Mouse (Mus musculus) adrenal gland, adult 18-20 months (tissue): Measurements from ENCODE around the gene Pepd. TPM values are rescaled to one million over a fixed set of nuclear protein-coding genes. Genes with fewer than 3 reads are reported as not detected.
A peak's percentile ranks its signal among the peaks of the same experiment; 100 is the strongest.

Experiments
- DNase-seq, 2 experiments: peaks; one replicate each; pipeline ENCODE4 v3.0.0; 2021 to 2022; ENCODE audit warnings: low spot score in 2 of 2
- total RNA-seq, 2 experiments: library from RNA; stranded (reverse); gene quantifications; 1 replicate in 1 of 2; 2 replicates in 1 of 2; pipeline ENCODE4 v1.2.3; 2021

The Pepd gene
- total RNA-seq, 2 experiments from 2014 or later: 103 to 126 TPM

- no peak for DNase-seq
Observed at GRCm38 (mm10) chr7:35053161-35053560, 141.0 kb downstream of the Pepd start.

GRCm38 (mm10) chr7:35054286-35054685 lies 142.1 kb downstream of the Pepd start:
- DNase-seq: no peak

- DNase-seq: no peak
Observed at GRCm38 (mm10) chr7:35054977-35055618, 142.9 kb downstream of the Pepd start.

GRCm38 (mm10) chr7:35055619-35056435 lies 143.6 kb downstream of the Pepd start:
- peak; percentile 71 to 73 for DNase-seq

- DNase-seq: peak; percentile 98 to 99
Observed at GRCm38 (mm10) chr7:35056436-35056864, 144.3 kb downstream of the Pepd start, which contains the start of gene Cebpg. Cebpg (minus strand) TSS chr7:35056573.

GRCm38 (mm10) chr7:35056999-35057398 lies 144.8 kb downstream of the Pepd start:
- DNase-seq: no peak

GRCm38 (mm10) chr7:35057569-35057968 lies 145.4 kb downstream of the Pepd start:
- DNase-seq: no peak

- DNase-seq: no peak
Observed at GRCm38 (mm10) chr7:35058329-35058728, 146.2 kb downstream of the Pepd start.

- no peak for DNase-seq
Observed at GRCm38 (mm10) chr7:35059467-35059866, 147.3 kb downstream of the Pepd start.

- peak in 1 of 2 experiments; percentile 55 for DNase-seq
Observed at GRCm38 (mm10) chr7:35064286-35065258, 152.4 kb downstream of the Pepd start.

GRCm38 (mm10) chr7:35065958-35066357 lies 153.8 kb downstream of the Pepd start:
- no peak for DNase-seq

- no peak for DNase-seq
Observed at GRCm38 (mm10) chr7:35066640-35067212, 154.5 kb downstream of the Pepd start.

- DNase-seq: peak; percentile 35 to 50
Observed at GRCm38 (mm10) chr7:35076645-35077044, 164.5 kb downstream of the Pepd start.

- peak; percentile 25 to 34 for DNase-seq
Observed at GRCm38 (mm10) chr7:35080843-35081338, 168.7 kb downstream of the Pepd start.

GRCm38 (mm10) chr7:35081406-35082104 lies 169.4 kb downstream of the Pepd start:
- DNase-seq: no peak

- no peak for DNase-seq
Observed at GRCm38 (mm10) chr7:35084565-35085360, 172.6 kb downstream of the Pepd start.

- DNase-seq: no peak
Observed at GRCm38 (mm10) chr7:35086271-35086861, 174.2 kb downstream of the Pepd start.

- no peak for DNase-seq
Observed at GRCm38 (mm10) chr7:35090550-35090949, 178.4 kb downstream of the Pepd start.
